Mouse (Mus musculus) urinary bladder, postnatal 25 days (tissue): ENCODE data around the gene Myef2.
"Not testable (repeated sequence)": the region's sequence is repeated elsewhere in the genome, so short reads cannot be mapped to it uniquely, and the experiment has no call there.

Experiments used
- DNase-seq: peaks from one replicate; pipeline ENCODE4 v3.0.0; 2022; ENCODE audit warnings: low spot score

The Myef2 gene

GRCm38 (mm10) chr2:125123477-125123852 is at the start of gene Myef2:
Gene Myef2, minus strand, starts transcription at chr2:125123661.
- peak; percentile 82 for DNase-seq

GRCm38 (mm10) chr2:125162012-125162470 is 38.6 kb upstream of the Myef2 start:
- no peak for DNase-seq

DNA sequence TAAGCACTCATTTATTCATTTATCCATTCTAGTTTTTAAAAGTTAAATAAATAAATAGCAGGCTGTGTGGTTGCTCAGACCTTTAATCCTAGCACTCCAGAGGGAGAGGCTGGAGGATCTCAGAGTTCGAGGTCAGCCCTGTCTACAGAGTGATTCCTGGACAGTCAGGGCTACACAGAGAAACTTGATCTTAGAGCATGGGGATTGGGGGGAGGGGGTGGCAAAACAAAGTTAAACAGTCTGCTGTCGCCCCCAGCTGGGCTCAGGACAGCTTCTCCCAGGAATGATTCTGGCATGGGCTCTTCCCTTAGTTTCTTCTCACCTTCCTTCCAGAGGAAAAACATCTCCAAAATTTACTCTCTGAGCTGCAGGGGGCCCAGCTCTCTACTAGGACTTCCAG is 32.0 kb upstream of the Myef2 start:
- no peak for DNase-seq

DNA sequence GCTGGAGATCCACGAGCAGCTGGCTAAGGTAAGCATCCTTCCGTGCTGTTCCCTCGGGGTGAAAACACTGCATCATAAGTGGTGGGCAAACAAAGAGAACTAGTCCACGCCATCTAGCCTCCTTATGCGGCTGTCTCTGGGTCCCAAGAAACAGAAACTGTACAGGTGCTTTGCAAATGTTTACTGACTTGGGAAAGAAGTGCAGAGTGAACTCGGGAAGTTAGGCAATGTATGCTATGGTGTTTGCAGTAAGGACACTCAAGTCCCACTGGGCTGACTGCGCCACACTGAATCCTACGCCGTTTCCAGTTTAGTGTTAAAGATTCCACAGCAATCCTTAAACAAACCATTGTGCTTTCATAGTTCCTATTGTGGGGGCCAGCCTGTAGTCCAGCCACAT is 30.8 kb upstream of the Myef2 start:
- DNase-seq = no peak

- DNase-seq = no peak
Observed at GRCm38 (mm10) chr2:125152388-125152787, 28.9 kb upstream of the Myef2 start, which contains the start of gene Slc12a1. Gene Slc12a1, plus strand, starts transcription at chr2:125152505.

GRCm38 (mm10) chr2:125142336-125142735 is 18.9 kb upstream of the Myef2 start:
- no peak for DNase-seq

DNA sequence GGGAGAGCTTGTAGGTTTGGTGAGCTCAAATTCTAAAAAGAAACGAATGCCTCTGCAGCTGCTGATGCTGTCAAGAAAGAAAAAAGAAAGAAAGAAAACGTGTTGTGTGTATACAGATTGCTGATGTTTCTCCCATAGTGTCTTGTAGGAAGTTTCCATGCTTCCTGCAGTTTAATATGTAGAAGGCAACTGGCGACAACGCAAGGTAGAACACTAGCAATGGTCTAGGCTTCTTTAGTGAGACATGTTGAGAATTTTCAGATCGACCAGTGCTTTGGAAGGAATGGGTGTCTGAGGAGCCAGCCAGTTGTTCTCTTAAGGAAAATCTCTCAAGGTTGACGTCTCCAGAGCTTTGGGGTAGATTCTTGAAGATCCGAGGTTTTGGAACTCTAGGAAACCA is 13.4 kb upstream of the Myef2 start:
- DNase-seq = no peak

DNA sequence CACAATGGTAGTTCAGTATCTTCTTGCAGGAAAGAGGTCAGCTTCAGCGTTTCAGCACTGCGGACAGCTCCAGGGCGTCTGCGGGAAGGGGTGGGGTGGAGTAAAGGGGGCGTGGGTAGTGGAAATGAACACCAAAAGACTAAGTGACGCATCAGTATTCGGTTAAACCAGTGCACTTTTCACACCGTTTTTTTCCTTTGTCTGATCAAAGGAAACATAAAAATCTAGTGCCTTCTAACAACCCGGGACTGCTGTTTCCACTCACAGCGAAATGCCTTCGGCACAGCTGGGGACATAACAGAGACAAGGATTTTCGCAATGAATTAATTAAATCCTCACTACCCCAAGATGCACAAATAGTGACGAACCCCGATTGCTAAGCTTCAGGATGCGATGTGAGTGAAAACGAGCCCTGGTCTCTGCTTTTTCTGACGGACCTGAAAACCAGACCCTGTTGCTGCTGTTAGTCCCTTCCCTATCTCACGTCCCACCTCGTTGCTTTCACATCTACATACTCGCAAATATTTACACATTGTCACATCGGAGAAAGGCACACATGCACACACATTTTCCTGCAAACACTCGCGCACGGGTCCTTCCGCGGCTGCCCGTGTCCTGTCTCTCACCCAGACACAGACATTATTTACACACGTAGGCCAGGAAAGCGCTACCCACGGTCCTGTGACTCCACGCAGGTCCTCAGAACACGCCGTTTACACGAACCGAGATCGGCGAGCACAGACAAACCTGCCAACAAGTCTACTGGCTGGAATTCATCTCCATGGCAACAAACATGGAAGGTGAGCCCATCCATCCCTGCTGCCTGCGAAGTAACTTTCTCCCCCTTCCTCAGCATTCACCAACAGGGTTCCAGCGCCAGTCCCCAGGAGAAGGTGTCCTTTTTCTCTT is 12.7 kb upstream of the Myef2 start, which contains the start of gene Ctxn2:
TSS of gene Ctxn2 (plus strand) at position 790 of the 909 bp plus-strand sequence.
- peak; percentile 76 for DNase-seq

DNA sequence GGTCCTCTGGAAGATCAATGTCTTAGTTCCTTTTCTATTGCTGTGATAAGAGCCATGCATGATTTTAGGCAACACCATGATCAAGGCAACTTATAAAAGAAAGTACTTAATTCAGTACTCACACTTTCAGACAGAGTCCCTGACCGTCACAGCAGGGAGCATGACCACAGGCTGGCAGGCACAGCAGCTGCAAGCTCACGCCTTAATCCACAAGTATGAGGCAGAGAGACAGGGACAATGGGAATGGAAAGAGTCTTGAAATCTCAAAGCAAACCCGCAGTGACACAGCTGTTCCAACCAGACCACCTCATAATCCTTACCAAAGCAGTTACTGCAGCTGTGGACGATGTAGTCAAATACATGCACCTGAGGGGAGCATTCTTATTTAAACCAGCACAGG is 10.7 kb upstream of the Myef2 start:
- no peak for DNase-seq

DNA sequence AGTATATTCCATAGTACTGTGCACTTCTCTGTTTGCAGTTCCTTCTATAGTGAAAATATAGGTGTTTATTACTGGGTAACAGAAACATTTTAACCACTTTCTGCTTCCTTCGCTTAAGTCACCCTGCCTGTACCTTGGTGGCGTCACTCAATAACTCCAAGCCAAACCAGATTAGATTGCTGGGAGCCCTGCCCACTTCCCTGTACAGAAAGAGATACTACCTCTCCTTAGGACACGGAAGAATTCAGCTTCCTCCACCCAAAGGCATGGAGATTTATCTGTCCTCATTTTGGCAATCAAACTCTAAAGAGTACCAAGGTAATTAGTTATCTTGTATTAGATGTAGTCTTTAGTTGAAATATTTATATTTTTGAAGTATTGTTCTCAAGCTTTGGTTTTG is 3.3 kb upstream of the Myef2 start:
- no peak for DNase-seq

- no peak for DNase-seq
Observed at GRCm38 (mm10) chr2:125125824-125126223, 2.4 kb upstream of the Myef2 start.

DNA sequence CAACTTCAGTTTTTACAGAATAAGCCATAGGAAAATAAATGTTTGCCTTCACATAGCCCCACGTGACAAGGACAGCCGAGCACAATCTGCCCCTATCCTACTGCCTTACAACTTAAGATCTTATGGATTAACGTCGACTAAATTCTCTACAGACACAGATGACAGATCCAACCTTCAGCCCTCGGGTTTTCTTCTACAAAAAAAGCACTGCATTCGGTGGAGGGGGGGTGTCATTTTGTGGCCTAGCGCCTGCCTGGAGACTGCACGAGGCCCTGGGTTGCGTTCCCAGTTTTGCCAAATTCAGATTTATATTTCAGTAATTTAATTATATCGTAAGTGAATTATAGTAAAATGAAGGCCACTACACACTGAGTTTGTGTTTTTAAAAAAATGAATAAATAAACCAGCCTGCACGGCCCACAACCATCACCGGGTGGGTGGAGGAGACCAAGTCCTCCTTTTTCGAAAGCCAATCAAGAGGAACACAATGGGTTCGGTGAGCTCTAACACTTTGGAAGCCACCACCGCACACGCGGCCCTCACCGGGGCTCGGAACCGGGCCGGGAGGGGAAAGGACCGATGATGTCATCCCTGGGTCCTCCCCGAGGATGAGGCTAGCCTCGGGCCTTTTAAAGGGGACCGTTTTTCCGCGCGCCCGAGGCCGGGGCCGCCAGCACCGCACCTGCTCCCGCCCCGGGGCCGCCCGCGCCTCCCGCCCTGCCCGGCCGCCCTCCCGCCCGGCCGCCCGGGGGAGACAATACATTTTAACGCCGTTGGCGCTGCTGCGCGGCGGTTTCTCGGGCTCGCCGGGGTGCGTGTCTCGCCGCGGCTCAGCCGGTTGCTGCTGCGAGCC is 611 bp downstream of the Myef2 start:
- peak; percentile 33 for DNase-seq

DNA sequence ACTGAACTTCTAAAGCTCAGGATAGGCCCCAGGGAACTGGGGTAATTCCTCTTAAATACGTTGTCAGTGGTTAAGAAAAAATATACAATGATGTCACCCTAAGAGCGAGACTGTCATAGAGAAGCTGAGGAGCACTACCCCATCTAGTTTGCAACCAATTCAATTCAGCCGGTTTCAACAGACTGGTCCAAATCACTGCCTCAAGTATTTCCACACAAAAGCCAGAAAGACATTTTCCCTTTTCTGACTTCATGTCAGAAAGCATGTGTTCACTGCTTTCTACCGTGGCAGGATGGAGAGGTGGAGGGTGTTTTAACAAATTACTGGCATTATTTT is 1.2 kb downstream of the Myef2 start:
- no peak for DNase-seq

DNA sequence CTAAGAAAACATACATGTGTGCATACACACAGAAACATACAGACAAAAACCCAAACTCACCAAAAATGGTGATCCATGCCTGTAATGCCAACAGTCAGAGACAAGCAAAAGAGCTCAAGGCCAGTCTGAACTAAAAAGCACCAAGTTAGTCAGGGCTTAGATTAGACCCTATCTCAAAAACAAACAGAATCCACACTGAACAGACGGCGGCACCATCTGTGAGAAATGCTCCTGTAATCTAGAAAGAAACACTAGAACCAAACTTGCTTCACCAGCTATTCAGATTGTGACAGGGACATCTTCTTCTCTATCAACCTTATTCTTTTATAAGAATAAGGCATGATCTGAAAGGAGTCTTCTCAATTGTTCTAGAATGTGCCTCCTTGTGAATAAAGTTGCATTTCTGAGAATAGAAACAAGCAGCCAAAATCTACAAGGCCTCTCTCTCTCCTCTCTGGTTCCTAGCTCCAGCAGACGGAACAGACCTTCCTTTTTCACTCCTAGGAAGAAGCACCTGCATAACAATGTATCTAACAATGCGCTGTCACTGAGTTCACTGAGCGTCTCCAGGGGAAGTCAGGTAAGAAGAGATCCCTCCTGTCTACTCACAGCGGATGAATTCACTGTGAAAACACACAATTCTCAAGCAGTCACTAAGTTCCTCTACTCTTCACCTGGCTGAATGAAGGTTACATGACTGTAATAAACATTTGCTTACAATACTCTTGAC is 3.9 kb downstream of the Myef2 start:
- DNase-seq = no peak

DNA sequence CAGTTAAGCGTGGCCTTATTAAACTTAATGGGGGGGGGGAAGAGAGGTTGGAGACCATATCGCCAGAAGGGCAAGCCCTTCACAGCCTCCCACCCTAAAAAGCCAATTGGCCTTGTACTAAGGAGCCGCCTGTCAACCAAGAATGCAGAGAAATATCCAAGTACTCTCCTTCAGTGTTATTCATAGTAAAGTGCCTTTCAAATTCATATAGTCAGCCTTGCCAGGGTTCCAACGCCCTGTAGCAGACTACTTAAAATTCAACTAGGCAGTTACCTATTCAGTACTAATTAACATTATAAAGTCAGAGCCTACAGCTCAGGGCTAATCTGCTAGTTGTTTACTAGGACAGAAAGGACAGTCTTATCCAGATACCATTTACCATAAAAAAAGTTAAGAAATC is 16.9 kb downstream of the Myef2 start:
- DNase-seq = not testable (repeated sequence)

GRCm38 (mm10) chr2:125104491-125104890 is 19.0 kb downstream of the Myef2 start:
- not testable (repeated sequence) for DNase-seq

- DNase-seq = not testable (repeated sequence)
Observed at GRCm38 (mm10) chr2:125092123-125092522, 31.3 kb downstream of the Myef2 start.

- DNase-seq = no peak
Observed at GRCm38 (mm10) chr2:125088757-125089156, 34.7 kb downstream of the Myef2 start.

DNA sequence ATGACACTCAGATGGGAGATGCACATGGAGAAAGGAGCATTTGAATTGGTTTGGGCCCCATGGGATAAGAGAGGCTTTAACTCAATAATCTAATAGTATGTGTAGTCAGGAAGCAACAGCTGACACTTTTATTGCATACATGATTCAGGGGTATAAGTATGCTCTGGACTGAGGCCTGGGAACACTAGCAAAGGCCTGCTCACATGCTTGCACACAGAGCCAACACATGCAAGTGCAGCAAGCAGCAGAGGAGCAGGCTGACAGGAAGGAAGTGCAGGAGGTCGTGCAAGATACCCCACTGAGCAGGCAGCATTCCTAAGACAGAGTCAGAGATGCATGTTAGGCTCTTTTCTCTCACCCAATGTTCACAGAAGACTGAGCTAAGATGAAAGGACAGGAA is 39.6 kb downstream of the Myef2 start:
- no peak for DNase-seq

GRCm38 (mm10) chr2:125073056-125073780 is 50.2 kb downstream of the Myef2 start:
- DNase-seq = no peak

GRCm38 (mm10) chr2:125068696-125069095 is 54.8 kb downstream of the Myef2 start:
- DNase-seq = no peak
